Mouse (Mus musculus) embryonic fibroblast, embryonic 13.5 days (primary cell): Measurements from ENCODE around the gene Pwwp2b. TPM values are rescaled to one million over a fixed set of nuclear protein-coding genes. Genes with fewer than 3 reads are reported as not detected.

Experiments
- H3K27ac ChIP-seq: 2 replicates; pipeline ENCODE4 v1.5.1; 2012; ENCODE audit warnings: low read length, control low read depth, inconsistent platforms; ENCODE audit not compliant: insufficient read depth
- H3K4me1 ChIP-seq: 2 replicates; pipeline ENCODE4 v1.6.1; 2011; ENCODE audit warnings: low read length; ENCODE audit not compliant: control insufficient read depth, insufficient read depth
- H3K4me3 ChIP-seq: 2 replicates; pipeline ENCODE4 v1.5.1; 2011; ENCODE audit warnings: mild to moderate bottlenecking, control low read depth, low read length; ENCODE audit not compliant: insufficient read depth
- CTCF ChIP-seq: IDR thresholded peaks from 2 replicates; pipeline ENCODE4 v1.5.1; 2011; ENCODE audit warnings: mild to moderate bottlenecking, control low read depth, low read length, moderate library complexity, borderline replicate concordance; ENCODE audit not compliant: insufficient read depth
- POLR2A ChIP-seq: IDR thresholded peaks from 2 replicates; pipeline ENCODE4 v1.6.1; 2011; ENCODE audit warnings: low read depth, mild to moderate bottlenecking, control low read depth, low read length, moderate library complexity
- polyA plus RNA-seq: library from polyadenylated mRNA; stranded (reverse); fragments of >200 nt; gene quantifications from 2 replicates; pipeline ENCODE4 v1.2.4, GENCODE M21; 2011; ENCODE audit warnings: low read depth; ENCODE audit not compliant: missing spikeins, insufficient read length

Pwwp2b gene
- polyA plus RNA-seq, 1 experiment: 8.9 TPM

DNA sequence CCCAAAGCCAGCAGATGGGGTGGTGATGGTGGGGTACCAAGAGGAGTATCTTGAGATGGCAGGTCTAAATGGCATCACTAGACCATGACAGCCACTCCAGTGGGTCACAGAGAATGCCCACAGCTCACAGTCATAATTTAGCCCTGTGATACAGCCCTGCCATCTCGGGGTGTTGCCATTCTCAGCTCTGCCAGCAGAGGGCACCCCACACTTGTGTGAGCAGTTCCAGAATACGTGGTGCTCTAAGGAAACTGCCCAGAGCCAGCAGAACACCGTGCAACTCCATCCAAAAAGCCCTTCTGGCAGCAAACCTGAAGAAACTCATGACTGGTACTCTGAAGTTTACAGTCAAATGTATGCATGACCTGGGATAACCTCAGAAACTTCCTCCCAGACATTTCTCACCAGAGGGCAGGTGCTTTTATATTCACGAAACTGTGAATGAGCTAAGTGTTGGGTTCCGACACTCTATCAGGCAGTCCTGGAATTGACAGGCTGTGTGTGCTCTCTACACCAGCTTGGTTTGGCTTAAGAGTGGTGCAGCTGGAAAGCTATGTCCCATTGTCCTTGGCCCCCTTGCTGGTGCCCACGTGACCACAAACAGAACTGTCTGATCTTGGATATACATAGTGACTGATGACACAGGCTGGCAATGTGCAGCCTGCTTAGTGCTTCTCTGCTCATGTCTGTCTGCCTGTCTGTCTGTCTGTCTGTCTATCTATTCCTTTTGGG, 55.2 kb downstream of the Pwwp2b start:
- TF ChIP-seq CTCF (peak; percentile 97), POLR2A (no peak)
- no peak overlapping the region for H3K4me3 ChIP-seq

DNA sequence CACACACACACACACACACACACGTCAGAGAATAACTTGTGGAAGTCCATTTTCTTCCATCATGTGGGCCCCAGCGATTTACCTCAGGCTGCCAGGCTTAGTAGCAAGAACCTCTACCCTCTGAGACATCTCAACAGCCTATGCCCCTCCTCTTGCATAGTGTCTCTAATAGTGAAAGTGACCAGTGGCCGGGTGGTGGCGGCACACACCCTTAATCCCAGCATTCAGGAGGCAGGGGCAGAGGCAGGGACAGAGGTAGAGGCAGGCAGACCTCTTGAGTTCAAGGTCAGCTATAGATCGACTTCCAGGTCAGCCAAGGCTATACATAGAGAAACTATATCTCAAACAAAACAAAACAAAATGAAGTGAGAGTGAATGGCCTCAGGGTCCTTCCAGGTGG, 56.0 kb downstream of the Pwwp2b start:
- no peak overlapping the region for H3K27ac ChIP-seq
- no peaks in the 10 kb centered on the region for H3K4me1 ChIP-seq
- TF ChIP-seq CTCF (peak; percentile 23; the same call in 1 of the 2 replicates), POLR2A (no peak)
- no peak overlapping the region for H3K4me3 ChIP-seq

More for the DNA sequence above, 55.2 kb downstream of the Pwwp2b start:
- Histone ChIP-seq H3K27ac (no peak overlapping the region), H3K4me1 (no peaks in the 10 kb centered on the region)

DNA sequence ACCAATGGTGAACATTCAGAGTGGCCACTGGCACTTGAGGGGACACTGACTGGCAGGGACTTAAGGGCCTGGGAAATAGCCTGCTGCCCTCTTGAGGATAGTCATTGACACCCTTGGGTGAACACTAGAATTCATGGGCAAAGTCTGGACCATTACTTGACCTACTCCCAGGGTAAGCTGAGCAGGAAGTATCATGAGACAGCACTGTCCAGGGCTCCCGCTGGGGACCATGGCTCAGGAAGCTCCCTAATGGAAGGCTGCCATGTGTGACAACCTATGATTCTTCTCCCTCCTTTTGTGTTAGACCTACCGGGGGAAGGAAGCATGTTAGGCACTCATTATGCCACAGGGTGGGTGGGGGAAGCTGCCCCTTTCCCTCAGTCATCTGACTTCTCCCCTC, 58.8 kb downstream of the Pwwp2b start:
- no peak overlapping the region for H3K4me3 ChIP-seq
- H3K27ac ChIP-seq: no peak overlapping the region
- TF ChIP-seq POLR2A: no peak
- TF ChIP-seq CTCF: no peak
- H3K4me1 ChIP-seq: no peaks in the 10 kb centered on the region

DNA sequence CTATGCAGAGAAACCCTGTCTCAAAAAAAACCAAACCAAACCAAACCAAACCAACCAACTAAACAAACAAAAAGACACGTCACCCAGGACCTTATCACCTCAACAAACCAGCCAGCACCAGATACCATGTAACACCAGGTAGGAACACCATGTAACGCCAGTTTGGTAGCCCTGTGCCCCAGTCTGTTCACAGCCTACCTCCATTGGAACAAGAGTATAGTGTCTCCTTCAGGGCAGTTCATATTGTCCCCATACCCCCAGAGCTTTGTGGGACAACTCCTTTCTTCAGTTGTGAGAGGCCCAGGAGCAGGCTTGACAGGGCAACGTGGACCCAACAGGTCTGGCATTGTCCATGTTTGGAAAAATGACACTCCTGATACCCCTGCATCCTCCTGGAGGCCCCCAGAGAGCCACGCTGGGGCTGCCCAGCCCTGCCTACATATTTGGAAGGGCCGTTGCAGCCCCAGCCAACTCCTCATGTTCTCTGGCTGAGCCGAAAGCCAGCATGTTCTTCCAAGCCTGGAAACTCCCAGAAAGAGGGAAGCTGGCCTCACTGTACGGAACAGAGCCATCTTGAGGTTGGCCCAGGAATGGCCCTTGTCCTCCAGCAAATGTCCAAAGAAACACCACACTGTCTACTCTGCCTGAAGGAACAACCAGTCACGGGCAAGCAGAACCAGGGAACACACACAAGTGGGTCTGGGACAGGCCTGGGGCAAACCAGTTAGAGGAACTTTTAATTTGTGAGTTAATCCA, 60.0 kb downstream of the Pwwp2b start:
- no peak for TF ChIP-seq POLR2A
- peak; percentile 15; the same call in 1 of the 2 replicates for TF ChIP-seq CTCF
- H3K4me3 ChIP-seq: no peak overlapping the region
- no peak overlapping the region for H3K27ac ChIP-seq
- H3K4me1 ChIP-seq: no peaks in the 10 kb centered on the region

DNA sequence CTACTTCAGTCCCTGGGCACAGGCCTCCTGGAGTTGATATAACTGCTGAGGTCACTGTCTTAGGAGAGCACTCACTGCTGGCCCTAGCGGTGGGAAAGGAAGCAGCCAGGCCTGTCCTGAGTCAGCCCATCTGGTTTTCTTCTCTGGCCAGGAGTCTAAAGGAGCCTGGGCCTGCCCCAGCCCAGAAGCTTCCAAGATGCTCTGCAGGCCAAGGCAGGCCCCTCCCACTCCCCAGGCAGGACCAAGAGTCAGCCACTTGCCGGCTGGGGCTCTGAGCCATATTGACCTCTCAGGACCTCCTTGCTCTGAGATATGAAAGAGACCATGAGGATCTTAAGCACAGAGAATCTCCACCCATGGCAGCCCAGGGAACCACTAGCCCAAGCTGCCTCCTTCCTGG, 60.8 kb downstream of the Pwwp2b start:
- H3K27ac ChIP-seq: no peak overlapping the region; the same call in 1 of the 2 replicates
- H3K4me3 ChIP-seq: no peak overlapping the region
- H3K4me1 ChIP-seq: no peaks in the 10 kb centered on the region
- TF ChIP-seq POLR2A (no peak), CTCF (no peak)

DNA sequence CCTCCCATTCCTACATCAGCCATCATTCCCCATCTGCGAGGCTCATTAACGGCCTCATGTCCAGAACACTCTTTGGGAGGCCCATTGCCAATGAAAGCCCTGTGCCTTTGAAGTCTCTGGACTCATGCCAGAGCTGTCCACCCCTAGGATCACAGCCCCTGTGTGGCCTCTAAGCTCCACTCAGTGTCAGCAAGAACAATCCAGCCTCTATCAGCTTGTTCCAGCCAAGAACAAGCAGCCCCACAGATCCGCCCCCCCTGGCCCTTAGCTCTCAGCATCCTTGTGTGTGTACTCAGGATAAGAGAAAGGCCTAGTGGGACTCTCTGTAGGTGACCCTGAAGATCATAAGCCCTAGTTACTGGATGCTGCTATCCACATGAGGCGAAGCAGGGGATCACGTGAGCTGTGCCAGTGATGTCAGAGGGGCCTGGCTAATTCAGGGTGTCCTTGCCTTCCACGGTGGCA, 62.2 kb downstream of the Pwwp2b start:
- TF ChIP-seq POLR2A (no peak), CTCF (no peak)
- no peaks in the 10 kb centered on the region for H3K4me1 ChIP-seq
- H3K27ac ChIP-seq: no peak overlapping the region
- H3K4me3 ChIP-seq: no peak overlapping the region

DNA sequence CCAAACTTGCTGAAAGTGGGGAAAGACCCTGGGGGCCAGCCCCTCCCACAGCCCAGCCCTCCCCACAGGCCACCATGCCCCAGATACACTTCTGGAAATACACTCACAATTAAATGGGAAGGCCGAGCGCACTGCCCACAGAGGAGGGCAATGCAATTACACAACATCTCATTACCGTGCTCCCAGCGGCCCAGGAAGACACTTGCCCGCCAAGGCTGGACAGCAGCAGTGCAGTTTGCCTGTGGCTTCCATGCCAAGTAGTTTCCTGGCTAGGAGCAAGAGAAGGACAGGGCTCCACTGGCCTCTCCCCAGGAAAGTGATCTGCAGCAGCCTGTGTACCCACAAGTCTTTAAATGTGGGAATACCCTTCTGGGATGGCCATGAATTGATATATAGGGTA, 64.4 kb downstream of the Pwwp2b start:
- Histone ChIP-seq H3K27ac (no peak overlapping the region), H3K4me3 (no peak overlapping the region), H3K4me1 (no peaks in the 10 kb centered on the region)
- TF ChIP-seq POLR2A (no peak), CTCF (no peak)

DNA sequence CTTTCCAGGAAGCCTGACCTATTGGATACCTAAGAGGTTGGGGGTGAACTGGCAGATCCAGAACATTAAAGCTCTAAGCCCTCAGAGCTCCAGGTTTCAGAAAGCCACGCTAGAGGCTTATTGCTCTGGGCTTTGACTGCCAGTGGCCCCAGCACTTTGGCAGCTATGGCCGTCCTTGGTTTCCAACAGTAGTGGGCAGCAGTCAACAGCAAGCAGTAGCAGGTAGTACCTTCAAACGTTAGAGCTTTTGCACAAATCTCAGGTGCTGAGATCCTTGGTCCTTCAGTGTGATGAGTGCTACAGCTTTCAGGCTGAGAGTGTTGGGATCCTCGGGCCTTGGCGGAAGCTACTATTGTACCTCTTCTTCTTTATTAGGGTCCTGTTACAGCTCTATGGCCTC, 65.1 kb downstream of the Pwwp2b start:
- Histone ChIP-seq H3K4me3 (no peak overlapping the region), H3K27ac (no peak overlapping the region), H3K4me1 (no peaks in the 10 kb centered on the region)
- no peak for TF ChIP-seq POLR2A
- no peak for TF ChIP-seq CTCF

DNA sequence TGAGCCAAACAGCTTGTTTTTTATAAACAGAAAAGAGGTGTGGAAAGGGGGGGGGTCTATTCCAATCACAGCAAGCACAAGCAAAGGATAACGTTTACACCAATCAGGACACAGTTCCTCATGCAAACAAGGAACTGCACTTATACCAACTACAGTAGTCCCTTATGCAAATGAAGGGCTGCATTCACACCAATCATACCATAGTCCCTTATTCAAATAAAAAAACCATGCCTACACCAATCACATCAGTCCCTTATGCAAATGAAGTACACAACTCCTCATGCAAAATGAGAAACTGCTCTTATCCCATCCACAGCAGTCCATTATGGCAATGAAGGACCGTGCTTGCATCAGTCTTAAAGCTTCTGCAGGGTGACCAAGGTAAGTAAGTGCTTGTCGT, 66.4 kb downstream of the Pwwp2b start:
- no peak for TF ChIP-seq CTCF
- TF ChIP-seq POLR2A: no peak
- H3K4me1 ChIP-seq: no peaks in the 10 kb centered on the region
- no peak overlapping the region for H3K27ac ChIP-seq
- H3K4me3 ChIP-seq: no peak overlapping the region

DNA sequence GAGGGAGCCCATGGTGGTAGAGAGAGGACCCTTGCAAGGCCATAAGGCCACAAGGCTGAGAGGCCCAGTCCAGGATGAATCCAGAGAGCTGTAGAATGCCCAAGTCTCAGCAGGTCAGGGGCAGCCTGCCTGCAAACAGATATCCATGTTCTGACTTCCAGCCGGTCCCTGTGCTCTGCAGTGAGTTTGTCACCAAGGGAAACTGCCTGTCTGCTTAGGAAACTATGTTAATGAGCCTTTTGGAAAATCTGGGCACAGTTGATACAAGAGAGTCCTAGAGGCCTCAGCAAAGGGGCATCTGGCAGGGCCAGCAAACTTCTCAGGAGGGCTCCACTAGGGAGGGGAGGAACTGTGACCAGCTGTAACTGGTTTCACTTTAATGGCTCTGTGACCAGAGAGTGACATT, 70.7 kb downstream of the Pwwp2b start:
- Histone ChIP-seq H3K27ac (no peak overlapping the region), H3K4me3 (no peak overlapping the region), H3K4me1 (no peaks in the 10 kb centered on the region)
- TF ChIP-seq CTCF (no peak), POLR2A (no peak)

Other genes starting within 250 kb of the Pwwp2b start
- gene Dpysl4, start 162.5 kb upstream of the Pwwp2b start, polyA plus RNA-seq: 3.6 and 3.7 TPM in 2 replicates
- gene Lrrc27, start 35.5 kb upstream of the Pwwp2b start, polyA plus RNA-seq: 25.2 and 27.8 TPM in 2 replicates
- 0.46 and 1.0 TPM in 2 replicates for gene Stk32c, start 35.2 kb upstream of the Pwwp2b start, polyA plus RNA-seq
- 85.4 and 90.9 TPM in 2 replicates for gene Inpp5a, start 140.6 kb downstream of the Pwwp2b start, polyA plus RNA-seq